Mouse (Mus musculus): ENCODE results near the gene Xk. TPM values are rescaled to one million over a fixed set of nuclear protein-coding genes. Genes with fewer than 3 reads are reported as not detected.

The Xk gene
- 4.0 and 4.2 TPM in 2 replicates for polyA plus RNA-seq (2015; fragmentation: Nextera tagmentation; extraction: Ambion mirVana)

DNA sequence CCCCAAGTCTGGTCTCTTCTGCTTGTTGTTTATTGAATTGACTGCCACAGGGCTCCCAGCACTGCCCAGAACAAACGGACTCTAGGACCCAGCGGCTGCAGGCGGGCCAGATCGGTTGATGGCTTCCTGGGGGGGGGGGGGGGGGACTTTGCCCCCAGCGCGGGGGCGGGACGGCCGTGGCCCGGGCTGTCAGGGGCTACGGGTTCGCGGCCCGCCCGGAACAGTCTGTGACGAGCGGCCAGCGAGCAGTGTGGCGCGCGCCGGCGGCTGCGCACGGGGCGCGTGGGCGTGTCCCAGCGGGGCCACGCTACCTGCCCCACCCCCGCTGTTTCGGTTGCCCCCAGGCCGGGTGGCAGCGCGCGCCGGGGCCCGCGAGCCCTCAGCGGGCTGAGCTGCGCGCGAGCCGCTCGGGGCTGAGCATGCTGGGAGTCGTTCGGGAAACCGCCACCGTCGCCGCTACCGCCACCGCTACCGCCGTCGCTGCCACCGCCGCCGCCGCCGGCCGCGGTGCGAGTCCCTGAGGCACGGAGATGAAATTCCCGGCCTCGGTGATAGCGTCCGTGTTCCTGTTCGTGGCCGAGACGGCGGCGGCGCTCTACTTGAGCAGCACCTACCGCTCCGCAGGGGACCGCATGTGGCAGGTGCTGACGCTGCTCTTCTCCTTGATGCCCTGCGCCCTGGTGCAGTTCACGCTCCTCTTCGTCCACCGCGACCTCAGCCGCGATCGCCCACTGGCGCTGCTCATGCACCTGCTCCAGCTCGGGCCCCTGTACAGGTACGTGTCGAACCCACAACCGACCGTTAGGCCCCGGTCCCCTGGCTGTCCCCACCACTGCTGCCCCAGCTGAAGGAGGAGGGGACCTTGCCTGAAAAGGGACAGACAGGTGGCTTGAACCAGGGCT lies at the start of gene Xk:
Xk (plus strand) TSS at position 297 of the 902 bp plus-strand sequence.
- 14% methylated on average over 87 of the region's 94 CpGs for WGBS
- H3K9ac ChIP-seq, result peak within 1 kb of the TSS; percentile 58
- peak within 1 kb of the TSS; percentile 46 for H3K4me2 ChIP-seq
- H3K4me1 ChIP-seq, result no peaks in the 10 kb centered on the region
- ATAC-seq (replicated peaks), result peak; percentile 94
- H3K36me3 ChIP-seq (replicated peaks), result no peaks in the 10 kb centered on the region
- peak within 1 kb of the TSS; percentile 56 for H3K4me3 ChIP-seq
- H3K9me3 ChIP-seq, result no peaks in the 10 kb centered on the region
- H3K27ac ChIP-seq, result peak within 1 kb of the TSS; percentile 68
- no peaks in the 10 kb centered on the region for H3K27me3 ChIP-seq (replicated peaks)

DNA sequence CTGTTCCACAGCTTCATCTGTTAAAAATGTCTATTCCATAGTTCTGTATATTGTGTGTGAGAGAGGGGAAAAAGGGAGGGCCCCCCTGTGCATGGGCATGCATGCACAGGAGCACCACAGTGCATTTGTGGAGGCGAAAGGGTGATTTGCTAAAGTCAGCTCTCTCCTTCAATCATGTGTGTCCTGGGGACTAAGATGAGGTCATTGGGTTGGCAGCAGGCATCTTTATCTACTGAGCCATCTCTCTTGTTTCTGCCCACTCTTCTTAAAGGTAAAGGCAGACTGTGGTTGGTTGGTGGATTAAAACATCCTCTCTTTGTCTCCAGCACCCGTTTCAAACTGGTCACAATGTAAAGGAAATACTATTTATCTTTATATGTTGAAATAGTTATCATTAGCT lies 45.5 kb upstream of the Xk start:
- H3K4me1 ChIP-seq, result no peaks in the 10 kb centered on the region
- H3K4me2 ChIP-seq, result no peak overlapping the region
- WGBS, result 67% methylated on average over 2 of the region's 2 CpGs
- H3K27me3 ChIP-seq (replicated peaks), result no peaks in the 10 kb centered on the region
- H3K27ac ChIP-seq, result no peak overlapping the region
- no peak for ATAC-seq (replicated peaks)
- H3K9me3 ChIP-seq, result no peaks in the 10 kb centered on the region
- H3K9ac ChIP-seq, result no peak overlapping the region
- H3K36me3 ChIP-seq (replicated peaks), result no peaks in the 10 kb centered on the region
- no peak overlapping the region for H3K4me3 ChIP-seq

DNA sequence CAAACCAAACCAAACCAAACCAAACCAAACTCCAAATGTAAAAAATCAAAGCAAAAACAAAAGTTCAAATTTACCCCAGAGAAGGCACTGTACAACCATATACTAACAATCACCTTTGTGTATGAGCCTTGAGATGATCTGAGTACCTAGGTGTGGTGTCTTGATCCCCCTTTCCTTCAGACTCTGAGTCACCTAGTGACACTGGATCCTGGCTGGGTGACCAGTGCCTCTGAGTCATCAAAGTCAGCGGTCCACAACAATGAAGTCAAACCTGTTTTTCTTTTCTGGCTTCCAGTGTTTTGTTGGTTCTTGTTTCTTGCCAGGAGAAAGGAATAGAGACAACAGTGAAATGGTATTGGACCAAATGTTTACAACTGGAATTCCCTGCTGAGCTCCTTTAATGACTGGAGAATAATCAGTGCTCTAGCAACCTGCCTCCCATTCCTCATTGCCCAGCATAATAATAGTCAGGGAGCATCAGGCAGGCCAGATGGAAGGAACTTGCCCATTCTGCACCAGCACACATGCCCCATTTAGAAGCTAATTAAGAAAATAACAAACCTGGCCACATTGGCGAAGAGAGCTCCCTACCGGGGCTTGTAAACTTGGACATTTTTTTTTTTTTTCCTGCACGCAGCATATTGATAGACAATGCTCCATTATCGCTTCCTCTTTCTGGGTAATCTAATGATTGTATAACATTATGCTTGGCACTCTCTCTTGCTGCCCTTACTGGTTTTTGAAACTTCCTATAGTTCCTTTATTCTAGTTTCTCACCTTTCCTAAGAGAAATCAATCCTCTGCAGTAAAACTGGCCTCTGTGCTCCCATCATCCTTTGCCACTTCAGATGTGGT lies 31.6 kb upstream of the Xk start:
- Histone ChIP-seq H3K27ac (no peak overlapping the region), H3K9ac (no peak overlapping the region), H3K4me1 (peaks cover 8% of the 10 kb centered on the region; the same call in 1 of the 2 replicates), H3K27me3 (replicated peaks) (no peaks in the 10 kb centered on the region), H3K4me2 (no peak overlapping the region), H3K9me3 (no peaks in the 10 kb centered on the region), H3K36me3 (replicated peaks) (no peaks in the 10 kb centered on the region), H3K4me3 (no peak overlapping the region)
- no peak for ATAC-seq (replicated peaks)
- WGBS, result 76% methylated on average over 5 of the region's 5 CpGs

DNA sequence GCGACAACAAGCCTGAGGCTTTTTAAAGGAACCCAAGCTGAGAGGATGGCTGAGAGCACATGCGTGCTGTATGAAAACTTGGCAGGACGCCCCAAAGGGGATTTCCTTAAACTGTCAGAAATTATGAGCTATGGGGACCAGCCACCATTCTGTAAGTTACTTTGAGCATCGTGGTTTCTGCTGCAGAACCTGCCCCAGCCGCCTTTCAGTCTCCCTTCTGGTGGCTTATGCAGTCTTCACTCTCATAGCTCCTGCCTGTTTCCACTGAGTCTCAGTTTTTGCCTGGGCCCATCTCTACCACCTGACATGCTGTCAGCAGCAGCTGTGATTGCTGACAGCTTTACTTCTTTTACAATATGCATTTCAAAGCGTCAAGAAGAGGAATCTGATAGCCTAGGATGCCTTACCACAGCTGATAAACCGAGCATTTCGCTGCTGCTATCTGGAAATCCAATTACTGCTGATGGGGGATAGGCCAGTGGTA lies 29.1 kb upstream of the Xk start:
- H3K4me2 ChIP-seq, result no peak overlapping the region
- ATAC-seq (replicated peaks), result 0 out of 2 replicates have a peak, but pooled peaks have one; percentile 41
- H3K27ac ChIP-seq, result peak overlapping the region; percentile 50; the same call in 1 of the 2 replicates
- no peak overlapping the region for H3K4me3 ChIP-seq
- H3K4me1 ChIP-seq, result peaks cover 8% of the 10 kb centered on the region; the same call in 1 of the 2 replicates
- 50% methylated on average over 8 of the region's 8 CpGs for WGBS
- H3K27me3 ChIP-seq (replicated peaks), result no peaks in the 10 kb centered on the region
- H3K9me3 ChIP-seq, result no peaks in the 10 kb centered on the region
- no peaks in the 10 kb centered on the region for H3K36me3 ChIP-seq (replicated peaks)
- no peak overlapping the region for H3K9ac ChIP-seq

DNA sequence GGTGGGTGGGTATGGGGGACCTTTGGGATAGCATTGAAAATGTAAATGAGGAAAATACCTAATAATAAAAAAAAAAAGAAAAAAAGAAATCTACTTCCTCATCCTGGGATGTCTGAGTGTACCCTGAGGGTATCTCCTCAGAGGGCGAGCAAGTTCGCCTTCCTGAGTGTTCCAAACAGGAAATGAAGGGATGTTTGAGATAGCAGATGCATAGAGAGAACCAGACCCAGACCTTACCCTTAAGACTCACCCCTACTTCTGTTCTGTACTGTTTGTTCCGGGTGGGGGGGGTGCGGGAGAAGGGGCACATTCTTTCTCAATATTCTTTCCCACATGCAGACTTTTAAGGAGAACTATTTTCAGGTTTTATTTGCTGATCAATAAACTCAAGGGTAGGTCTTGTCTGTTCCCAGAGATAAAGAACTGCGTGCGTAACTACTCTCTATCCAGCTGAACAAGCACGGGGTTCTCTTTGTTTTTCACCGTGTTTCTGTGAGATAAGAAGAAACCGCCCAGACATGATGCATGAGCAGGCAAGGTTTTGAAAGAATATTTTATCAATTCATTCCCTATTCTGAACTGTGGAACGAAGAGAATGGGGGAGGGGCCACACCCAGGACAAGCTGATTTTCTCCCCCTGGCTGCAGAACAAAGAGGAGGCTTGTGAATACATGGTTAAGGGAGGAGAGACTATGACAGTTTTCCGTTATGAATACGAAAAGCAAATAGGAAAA lies 27.8 kb upstream of the Xk start:
- H3K4me1 ChIP-seq, result peaks cover 8% of the 10 kb centered on the region; the same call in 1 of the 2 replicates
- H3K27me3 ChIP-seq (replicated peaks), result no peaks in the 10 kb centered on the region
- no peak overlapping the region for H3K9ac ChIP-seq
- H3K4me3 ChIP-seq, result no peak overlapping the region
- peak; percentile 60 for ATAC-seq (replicated peaks)
- H3K27ac ChIP-seq, result peak overlapping the region; percentile 48; the same call in 1 of the 2 replicates
- WGBS, result 53% methylated on average over 12 of the region's 12 CpGs
- H3K4me2 ChIP-seq, result peak overlapping the region; percentile 18; the same call in 1 of the 2 replicates
- no peaks in the 10 kb centered on the region for H3K9me3 ChIP-seq
- H3K36me3 ChIP-seq (replicated peaks), result no peaks in the 10 kb centered on the region

DNA sequence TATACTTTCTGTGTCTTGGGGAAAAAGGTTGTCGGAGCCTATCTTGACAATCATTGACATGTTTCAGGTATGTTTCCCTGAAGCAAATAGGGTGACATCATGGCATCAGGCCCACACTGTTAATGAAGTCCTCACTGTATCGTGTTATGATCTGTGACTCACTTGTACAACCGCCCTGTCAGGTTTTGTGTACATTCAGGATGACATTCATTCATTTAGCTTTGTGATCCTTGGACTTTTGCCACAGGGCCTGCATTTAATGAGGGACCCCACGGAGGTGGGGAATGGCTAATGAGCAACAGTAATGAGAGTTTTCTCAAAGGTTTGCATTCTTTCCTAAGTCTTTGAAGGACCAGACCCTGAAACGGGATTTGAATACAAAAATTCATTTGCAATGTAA lies 23.6 kb upstream of the Xk start:
- Histone ChIP-seq H3K27me3 (replicated peaks) (no peaks in the 10 kb centered on the region), H3K4me3 (no peak overlapping the region), H3K9me3 (no peaks in the 10 kb centered on the region), H3K9ac (no peak overlapping the region), H3K27ac (no peak overlapping the region), H3K36me3 (replicated peaks) (no peaks in the 10 kb centered on the region), H3K4me1 (0 out of 2 replicates have a peak, but pooled peaks cover 2% of the 10 kb centered on the region), H3K4me2 (no peak overlapping the region)
- 39% methylated on average over 5 of the region's 5 CpGs for WGBS
- peak; percentile 70 for ATAC-seq (replicated peaks)

DNA sequence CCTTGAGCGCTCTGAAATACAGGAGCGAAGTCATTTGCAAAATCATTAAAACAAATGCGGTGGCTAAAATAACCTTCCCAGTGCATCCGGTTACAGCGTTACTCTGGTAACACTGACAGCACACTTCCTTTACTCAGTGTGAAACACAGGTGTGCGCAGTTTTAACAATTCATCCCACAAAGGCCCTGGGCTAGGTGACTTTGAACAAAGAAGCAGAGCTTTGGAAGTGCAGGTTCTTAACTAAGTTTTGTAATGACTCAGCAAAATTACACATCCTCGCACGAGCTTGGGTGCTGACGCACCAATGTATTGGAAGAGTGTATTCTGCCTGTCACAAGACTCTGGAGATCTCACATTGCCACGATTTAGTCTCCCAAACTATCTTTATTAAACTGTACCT lies 18.6 kb upstream of the Xk start:
- no peak overlapping the region for H3K9ac ChIP-seq
- no peaks in the 10 kb centered on the region for H3K27me3 ChIP-seq (replicated peaks)
- no peaks in the 10 kb centered on the region for H3K4me1 ChIP-seq
- WGBS, result 83% methylated on average over 10 of the region's 10 CpGs
- no peak overlapping the region for H3K4me3 ChIP-seq
- no peak overlapping the region for H3K27ac ChIP-seq
- no peak overlapping the region for H3K4me2 ChIP-seq
- no peak for ATAC-seq (replicated peaks)
- H3K36me3 ChIP-seq (replicated peaks), result no peaks in the 10 kb centered on the region
- H3K9me3 ChIP-seq, result no peaks in the 10 kb centered on the region

DNA sequence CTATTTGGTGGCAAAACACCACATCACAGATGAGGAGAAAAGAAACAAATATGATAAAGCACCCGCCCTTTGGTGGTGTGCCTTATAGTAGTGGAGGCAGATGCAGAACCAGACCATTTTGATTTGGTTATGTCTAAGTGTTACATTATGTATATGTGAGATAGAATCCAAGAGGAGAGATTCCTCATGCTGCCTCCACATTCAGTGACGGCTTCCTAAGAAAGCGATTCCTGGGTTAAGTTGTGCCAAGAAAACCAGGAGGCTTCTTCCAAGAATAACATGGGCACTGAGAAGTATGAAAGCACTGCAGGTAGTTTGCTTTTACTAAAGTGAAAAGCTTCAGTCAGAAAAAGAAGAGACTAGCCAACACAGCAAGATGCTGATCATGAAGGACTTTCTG lies 17.7 kb upstream of the Xk start:
- no peak for ATAC-seq (replicated peaks)
- Histone ChIP-seq H3K4me3 (no peak overlapping the region), H3K9ac (no peak overlapping the region), H3K4me1 (no peaks in the 10 kb centered on the region), H3K36me3 (replicated peaks) (no peaks in the 10 kb centered on the region), H3K4me2 (no peak overlapping the region), H3K27ac (no peak overlapping the region), H3K9me3 (no peaks in the 10 kb centered on the region), H3K27me3 (replicated peaks) (no peaks in the 10 kb centered on the region)
- 96% methylated on average over 3 of the region's 3 CpGs for WGBS

DNA sequence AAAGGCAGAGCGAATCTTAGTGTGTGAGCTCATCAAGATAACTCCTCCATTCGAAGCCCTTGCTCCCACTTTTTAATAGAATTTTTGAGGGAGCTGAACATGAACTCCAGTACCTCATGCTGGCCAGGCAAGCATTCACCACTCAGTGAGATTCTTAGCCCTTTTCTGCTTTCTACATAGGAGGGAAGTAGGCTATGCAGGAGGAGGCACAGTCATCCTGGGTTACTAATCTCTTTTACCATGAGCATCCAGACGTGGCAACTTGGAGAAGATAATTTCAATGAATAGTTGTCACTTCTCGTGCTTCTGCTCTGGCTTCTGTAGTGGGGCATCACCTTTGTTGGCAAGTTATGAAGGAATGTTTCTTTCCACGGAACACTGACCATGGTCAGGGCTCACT lies 15.8 kb upstream of the Xk start, which contains the start of gene Gm14862:
Gm14862 (minus strand) TSS at position 134 of the 400 bp plus-strand sequence.
- no peaks in the 10 kb centered on the region for H3K4me1 ChIP-seq
- no peak within 1 kb of the TSS for H3K9ac ChIP-seq
- no peak for ATAC-seq (replicated peaks)
- 74% methylated on average over 5 of the region's 5 CpGs for WGBS
- no peaks in the 10 kb centered on the region for H3K9me3 ChIP-seq
- H3K27me3 ChIP-seq (replicated peaks), result no peaks in the 10 kb centered on the region
- no peaks in the 10 kb centered on the region for H3K36me3 ChIP-seq (replicated peaks)
- no peak within 1 kb of the TSS for H3K4me2 ChIP-seq
- H3K27ac ChIP-seq, result no peak within 1 kb of the TSS
- H3K4me3 ChIP-seq, result no peak within 1 kb of the TSS

DNA sequence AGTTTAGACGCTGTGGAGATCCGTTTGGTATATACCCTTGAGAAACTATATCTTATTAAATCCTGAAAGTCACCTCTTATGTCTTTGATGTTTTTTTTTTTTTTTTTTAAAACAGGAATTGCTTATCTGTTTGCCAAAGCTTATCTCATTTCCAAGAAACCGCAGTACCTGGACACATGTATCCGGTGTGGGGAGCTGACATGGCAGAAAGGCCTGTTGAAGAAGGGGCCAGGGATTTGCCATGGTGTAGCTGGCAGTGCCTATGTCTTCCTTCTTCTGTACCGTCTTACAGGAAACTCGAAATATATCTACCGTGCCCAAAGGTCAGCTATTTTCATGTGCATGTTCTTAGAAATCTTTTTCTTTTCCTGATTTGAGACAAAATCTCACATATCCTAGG lies 14.7 kb upstream of the Xk start:
- WGBS, result 90% methylated on average over 7 of the region's 7 CpGs
- Histone ChIP-seq H3K4me2 (no peak overlapping the region), H3K9ac (no peak overlapping the region), H3K27ac (no peak overlapping the region), H3K4me1 (no peaks in the 10 kb centered on the region), H3K4me3 (no peak overlapping the region), H3K27me3 (replicated peaks) (no peaks in the 10 kb centered on the region), H3K36me3 (replicated peaks) (no peaks in the 10 kb centered on the region), H3K9me3 (no peaks in the 10 kb centered on the region)
- no peak for ATAC-seq (replicated peaks)

DNA sequence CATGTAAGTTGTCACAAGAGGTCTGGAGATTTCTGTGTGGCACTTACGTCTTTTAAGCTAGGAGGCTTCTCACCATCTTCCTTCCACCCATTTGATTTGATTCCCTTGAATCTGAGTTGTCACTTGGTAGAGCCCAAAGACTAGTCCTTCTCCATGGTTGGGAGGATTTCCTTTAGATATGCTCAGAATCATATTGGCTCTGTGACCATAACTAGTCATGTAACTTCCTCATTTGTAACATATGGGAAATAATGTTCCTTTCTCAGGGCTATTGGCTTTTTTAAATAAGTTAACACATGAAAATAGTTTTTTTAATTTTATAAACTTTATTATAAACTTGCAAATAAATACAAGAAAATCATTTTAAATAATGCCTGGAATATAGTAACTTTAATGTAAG lies 13.3 kb upstream of the Xk start:
- Histone ChIP-seq H3K9ac (no peak overlapping the region), H3K4me1 (no peaks in the 10 kb centered on the region), H3K36me3 (replicated peaks) (no peaks in the 10 kb centered on the region), H3K4me2 (no peak overlapping the region), H3K4me3 (no peak overlapping the region), H3K27me3 (replicated peaks) (no peaks in the 10 kb centered on the region), H3K27ac (no peak overlapping the region), H3K9me3 (no peaks in the 10 kb centered on the region)
- ATAC-seq (replicated peaks), result no peak
- WGBS, result 78% methylated on average over 1 of the region's 1 CpGs
